Mouse (Mus musculus) adrenal gland, postnatal 4 days (tissue): ENCODE measurements around the gene Cdkal1. TPM values are rescaled to one million over a fixed set of nuclear protein-coding genes. Genes with fewer than 3 reads are reported as not detected.

Experiments
- DNase-seq, 2 experiments: peaks; one replicate each; pipeline ENCODE4 v3.0.0; 2021 to 2022; ENCODE audit warnings: low spot score in 2 of 2, mixed read lengths in 2 of 2
- total RNA-seq, 2 experiments: library from RNA; stranded (reverse); gene quantifications; 2 replicates each; pipeline ENCODE4 v1.2.3; 2021

Cdkal1 gene
- total RNA-seq, 2 experiments from 2014 or later = 31.9 to 34.3 TPM

- DNase-seq = peak in 1 of 2 experiments; percentile 31
Measured at GRCm38 (mm10) chr13:29199679-29200078, 655.8 kb downstream of the Cdkal1 start.

DNA sequence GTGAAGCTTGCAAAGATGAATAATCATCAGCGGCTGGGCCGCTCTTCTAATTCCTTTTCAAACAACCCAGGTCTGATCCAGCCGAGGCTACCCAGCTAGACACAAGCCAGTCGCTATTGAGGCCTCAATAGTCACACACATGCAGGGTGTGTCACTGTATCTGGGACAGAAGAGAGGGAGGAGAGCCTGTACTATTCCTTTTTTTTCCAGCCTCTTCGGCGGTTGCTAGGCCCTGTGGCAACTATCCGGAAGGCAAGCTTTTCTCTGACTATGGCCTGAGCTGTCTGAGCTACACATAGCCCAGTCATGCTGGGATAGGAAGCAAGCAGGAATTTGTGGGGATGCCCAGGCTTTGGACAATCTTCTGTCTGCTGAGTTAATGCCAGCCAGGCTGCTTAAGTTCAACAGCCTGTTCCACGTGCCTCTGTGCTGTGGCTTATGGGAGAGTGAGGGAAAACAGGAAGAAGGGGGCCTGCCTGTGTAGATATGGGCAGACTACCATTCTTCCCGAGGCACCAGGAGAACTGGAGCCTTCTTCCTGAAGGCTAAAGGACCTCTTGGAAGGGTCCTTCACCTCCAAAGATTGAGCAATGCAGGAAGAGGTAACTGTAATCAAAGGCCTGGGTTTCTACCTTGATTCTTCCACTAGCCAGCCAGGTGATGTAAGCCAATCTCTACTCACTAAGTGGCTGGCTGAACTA lies 658.5 kb downstream of the Cdkal1 start:
- no peak for DNase-seq

GRCm38 (mm10) chr13:29195722-29196121 lies 659.8 kb downstream of the Cdkal1 start:
- DNase-seq = no peak

GRCm38 (mm10) chr13:29194946-29195345 lies 660.5 kb downstream of the Cdkal1 start:
- DNase-seq = no peak

DNA sequence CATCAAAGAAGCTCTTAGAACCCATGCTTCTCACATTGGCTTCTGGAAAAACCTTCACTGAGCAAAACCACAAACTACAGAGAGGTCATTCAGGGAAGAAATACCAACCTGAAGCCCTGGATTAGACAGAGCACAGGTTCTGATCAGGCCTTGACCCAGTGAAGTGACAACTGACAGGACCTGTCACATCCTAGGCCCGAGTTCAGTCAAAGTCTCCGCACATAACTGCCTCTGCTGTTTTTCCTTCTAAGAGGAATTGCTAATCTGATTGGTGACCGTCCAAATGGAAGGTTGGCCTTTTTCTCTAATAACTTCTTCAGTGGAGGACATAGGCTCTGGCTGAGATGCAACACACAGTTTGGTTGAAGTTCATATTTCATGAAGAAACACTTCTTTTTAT lies 662.8 kb downstream of the Cdkal1 start:
- no peak for DNase-seq

DNA sequence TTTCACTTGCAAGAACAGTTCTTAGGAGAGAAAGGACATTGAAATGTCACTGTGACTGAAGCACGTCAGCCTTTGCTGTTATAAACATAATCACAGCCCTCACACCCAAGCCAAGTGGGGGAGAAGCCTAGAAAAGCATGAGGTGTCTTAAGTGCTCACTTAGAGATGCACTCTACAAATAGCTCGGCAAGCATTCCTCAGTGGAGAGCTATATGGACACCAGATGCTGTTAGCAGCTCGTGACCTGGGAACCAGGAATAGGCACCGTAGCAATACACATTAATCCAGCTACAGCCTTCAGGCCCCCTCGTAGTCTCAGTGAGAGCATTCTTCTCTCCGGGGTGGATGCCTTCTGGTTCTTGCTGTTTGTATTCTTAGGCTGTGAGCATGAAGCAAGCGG lies 664.9 kb downstream of the Cdkal1 start:
- DNase-seq = no peak

DNA sequence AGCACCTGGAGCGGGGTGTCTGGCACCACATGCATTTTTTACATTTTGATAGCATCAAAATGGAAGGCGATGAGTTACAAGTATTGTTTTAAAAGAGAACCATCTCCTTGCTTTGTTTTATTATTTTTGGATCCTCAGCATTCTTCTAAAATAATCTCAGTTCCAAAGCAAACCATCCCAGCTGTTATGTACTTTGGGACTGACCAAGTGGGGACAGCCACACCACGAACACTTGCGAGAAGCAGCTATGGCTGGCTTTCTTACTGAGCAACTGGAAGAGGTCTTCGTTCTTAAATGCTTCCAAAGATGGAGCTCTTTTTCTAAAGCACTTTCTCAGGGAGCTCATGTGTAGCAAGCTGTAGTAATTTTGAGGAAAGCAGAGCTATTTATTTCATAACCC lies 668.7 kb downstream of the Cdkal1 start:
- no peak for DNase-seq

GRCm38 (mm10) chr13:29185545-29185944 lies 669.9 kb downstream of the Cdkal1 start:
- DNase-seq = no peak

DNA sequence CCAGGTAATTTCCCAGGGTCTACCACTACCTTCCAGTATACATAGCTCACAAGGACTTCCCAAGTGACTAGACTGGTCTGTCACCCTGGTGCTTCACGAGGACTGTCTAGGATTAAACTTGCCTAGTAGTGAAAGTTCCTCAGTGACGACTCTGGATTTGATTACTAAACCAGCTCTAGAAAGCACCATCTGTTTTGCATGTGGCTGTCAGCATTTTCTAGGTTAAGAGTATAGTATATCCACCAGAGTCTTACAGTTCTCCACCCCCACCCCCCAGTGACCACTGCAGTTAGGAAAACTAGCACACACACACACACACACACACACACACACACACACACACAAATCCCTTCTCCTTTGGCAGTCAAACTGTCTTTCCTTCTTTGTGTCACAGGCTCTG lies 670.9 kb downstream of the Cdkal1 start:
- no peak for DNase-seq

DNA sequence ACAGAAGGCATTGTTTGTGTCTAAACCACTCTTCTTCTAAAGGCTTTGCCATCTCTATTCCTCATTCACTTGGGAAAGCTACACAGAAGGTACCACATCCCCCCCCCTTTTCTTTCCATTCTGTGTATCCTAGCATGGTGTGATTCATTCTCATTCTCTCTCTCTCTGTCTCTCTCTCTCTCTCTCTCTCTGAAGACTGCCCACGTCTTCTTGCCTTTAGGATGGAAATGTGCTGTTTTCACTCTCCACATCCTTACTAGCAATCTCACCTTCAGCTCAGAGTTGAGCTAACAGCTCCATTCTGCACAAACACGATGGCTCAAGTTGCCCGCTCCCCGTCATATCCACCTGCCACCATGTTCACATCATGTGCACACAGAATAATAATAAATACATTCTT lies 675.6 kb downstream of the Cdkal1 start:
- DNase-seq = no peak

DNA sequence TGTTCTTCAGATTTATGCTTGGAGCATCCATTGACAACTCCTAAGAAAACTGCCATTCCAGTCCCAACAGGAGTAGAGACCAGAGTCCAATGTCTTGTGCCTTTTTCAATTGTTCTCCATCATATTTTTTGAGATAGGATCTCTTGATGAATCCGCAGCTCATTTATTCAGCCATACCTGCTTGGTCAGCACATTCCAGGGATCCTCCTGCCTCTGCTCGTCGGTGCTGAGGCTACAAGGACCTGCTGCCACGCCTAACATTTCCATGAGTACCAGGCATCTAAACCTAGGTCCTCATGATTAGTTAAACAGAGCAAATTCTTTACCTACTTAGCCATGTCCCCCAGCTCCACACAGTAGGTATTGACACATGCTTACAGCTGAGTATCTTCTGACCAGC lies 676.2 kb downstream of the Cdkal1 start:
- DNase-seq = no peak

DNA sequence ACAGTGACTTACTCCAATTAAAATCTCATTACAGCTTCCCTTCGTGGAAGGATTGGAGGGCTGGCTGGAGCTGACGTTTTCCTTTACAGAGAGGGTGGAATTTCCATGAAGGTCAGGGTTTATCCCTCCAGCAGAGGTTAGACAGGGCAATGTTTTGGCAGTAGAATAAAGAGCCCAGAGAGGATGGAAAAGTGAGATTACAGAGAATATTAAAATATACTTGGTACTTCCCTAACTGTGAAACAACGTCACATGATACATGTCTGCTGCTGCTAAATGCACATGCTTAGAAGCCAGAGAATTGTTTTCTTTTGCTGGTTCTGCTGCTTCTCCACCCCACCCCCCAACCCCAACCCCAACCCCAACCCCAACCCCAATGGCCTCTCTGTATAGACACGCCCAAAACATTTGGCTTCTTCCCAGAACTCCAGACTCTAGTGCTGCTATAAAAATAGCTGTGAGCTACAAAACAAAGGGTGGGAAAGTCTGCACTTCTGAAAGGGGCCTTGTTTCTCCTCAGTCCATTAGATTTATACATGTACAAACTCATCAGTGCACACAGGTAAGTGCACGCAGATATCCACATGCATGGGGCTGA lies 677.5 kb downstream of the Cdkal1 start:
- DNase-seq = no peak

DNA sequence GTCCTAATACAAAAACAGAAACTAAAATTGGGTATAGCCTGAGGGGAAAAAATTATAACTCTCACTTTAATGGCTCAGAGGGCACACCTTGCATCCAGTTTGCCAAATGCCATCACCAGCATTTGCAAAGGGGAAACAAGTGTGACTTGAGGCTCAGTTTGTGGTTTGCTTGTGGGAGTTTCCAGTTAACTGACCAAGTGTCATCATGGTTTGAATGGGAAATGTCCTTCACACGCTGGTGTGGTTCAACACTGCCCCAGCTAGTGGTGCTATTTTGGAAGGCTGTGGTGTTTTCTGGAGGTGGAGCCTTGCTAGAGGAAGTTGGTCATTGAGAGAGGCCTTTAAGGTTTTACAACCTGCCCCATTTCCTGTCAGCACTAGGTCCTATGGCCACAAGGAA lies 686.1 kb downstream of the Cdkal1 start:
- DNase-seq = no peak

- DNase-seq = no peak
Measured at GRCm38 (mm10) chr13:29164845-29165524, 690.5 kb downstream of the Cdkal1 start.

DNA sequence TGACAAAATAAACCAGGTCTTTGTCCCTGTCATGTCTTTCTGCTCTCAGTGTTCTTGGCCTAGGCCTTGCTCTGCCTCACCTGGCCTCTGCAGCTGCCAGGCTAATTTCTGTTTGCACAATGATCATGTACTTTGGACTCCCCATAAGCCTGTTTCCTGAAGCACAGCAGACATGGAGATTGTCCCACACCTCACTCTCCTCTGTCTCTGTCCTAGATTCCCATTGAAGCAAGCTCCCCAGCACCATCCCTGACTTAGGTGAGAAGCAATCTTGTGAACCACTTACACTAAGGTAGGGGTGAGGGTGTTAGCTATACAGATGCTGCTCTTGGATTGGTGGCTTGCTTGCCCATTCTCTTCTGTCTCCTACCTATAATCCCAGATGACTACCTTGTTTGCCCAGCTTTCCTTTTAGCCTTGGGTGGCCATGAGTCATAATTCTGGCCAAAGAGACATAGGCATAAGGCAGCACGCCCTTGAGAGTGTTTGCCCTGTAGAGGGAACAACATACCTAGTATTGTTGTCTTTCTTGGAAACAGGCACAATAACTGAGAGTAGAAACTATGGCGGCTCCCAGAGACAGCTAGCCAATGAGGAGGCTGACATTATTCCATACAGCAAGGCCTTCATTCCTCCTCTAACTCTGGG lies 692.5 kb downstream of the Cdkal1 start:
- no peak for DNase-seq

GRCm38 (mm10) chr13:29162444-29162843 lies 693.0 kb downstream of the Cdkal1 start:
- no peak for DNase-seq

- DNase-seq = no peak
Measured at GRCm38 (mm10) chr13:29161436-29161835, 694.0 kb downstream of the Cdkal1 start.

DNA sequence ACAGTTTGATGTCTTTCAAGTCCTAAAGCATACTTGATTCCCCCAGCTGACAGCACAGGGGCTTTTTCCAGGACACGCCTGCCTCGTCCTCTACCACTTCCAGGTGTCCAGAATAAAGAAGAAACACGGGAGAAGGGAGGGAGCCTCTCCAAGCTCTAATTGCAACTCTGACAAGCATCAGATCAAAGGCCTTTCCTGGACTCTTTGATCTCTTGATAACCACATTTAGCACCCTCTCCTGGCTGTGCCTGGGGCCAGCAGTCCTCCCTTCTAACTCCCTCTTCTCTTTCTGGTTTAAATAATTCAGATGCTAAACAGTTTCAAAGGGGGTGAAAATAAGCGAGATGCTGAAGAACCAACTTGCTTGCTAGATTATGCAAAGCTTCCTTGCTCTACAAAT lies 698.8 kb downstream of the Cdkal1 start:
- no peak for DNase-seq

DNA sequence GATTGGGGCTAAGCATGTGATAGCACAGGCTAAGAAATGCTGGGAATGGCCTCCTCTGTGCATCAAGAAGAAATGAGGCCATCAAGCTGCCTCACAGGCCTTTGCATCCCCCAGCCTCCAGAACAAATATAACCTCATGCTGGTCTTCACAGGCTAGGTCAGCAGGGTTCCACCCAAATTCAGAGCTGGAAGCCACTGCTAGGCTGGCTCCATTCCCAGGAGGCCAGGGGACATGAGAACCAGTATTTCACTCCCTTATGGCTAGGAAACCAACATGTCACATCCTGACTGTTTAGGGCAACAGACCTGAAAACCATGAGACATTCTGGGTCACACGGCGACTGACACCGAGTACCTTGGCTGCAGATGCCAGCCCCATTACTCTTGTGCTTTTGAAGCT lies 700.2 kb downstream of the Cdkal1 start:
- DNase-seq = no peak

GRCm38 (mm10) chr13:29150120-29150519 lies 705.4 kb downstream of the Cdkal1 start:
- DNase-seq = no peak

- no peak for DNase-seq
Measured at GRCm38 (mm10) chr13:29149404-29149803, 706.1 kb downstream of the Cdkal1 start.

DNA sequence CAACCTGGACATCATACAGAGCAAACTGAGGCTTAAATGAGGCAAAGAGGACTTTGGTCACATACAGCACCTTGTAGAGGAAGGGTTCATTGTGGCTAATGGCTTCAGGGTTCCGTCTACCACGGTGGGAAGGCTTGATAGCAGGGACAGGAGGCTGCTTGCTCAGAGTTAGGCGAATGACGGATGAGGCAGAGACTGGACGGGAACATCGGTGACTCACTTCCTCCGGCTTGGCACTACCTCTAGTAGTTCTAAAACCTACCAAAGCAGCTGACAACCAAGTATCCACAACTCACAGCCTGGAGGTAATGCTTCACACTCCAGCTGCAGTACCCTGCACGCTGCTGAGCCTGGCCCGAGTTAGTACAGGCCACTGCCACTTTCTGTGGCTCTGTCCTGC lies 706.9 kb downstream of the Cdkal1 start:
- no peak for DNase-seq
